Mouse (Mus musculus) MEL (cell line): ENCODE data around the gene Nr5a1.

ENCODE experiments used
- CHD1 ChIP-seq: IDR thresholded peaks from 2 replicates; pipeline ENCODE4 v1.6.1; 2012; ENCODE audit warnings: low read depth, mild to moderate bottlenecking, inconsistent platforms, low read length, improper control_type of control experiment
- CHD2 ChIP-seq: IDR thresholded peaks from 2 replicates; pipeline ENCODE4 v1.6.1; 2011; ENCODE audit warnings: low read length, improper control_type of control experiment
- CTCF ChIP-seq, 3 experiments: IDR thresholded peaks in 2 of 3; conservative IDR thresholded peaks in 1 of 3; 2 replicates each; pipeline ENCODE4 v1.5.1; 2011 to 2012; ENCODE audit warnings: low read length in 3 of 3, low read depth in 2 of 3, mild to moderate bottlenecking in 2 of 3, improper control_type of control experiment in 1 of 3, inconsistent platforms in 1 of 3, mixed read lengths in 1 of 3, moderate library complexity in 1 of 3; ENCODE audit not compliant: control insufficient read depth in 1 of 3, insufficient read depth in 1 of 3, poor library complexity in 1 of 3, severe bottlenecking in 1 of 3
- JUND ChIP-seq: IDR thresholded peaks from 2 replicates; pipeline ENCODE4 v1.6.1; 2011; ENCODE audit warnings: low read depth, mild to moderate bottlenecking, improper control_type of control experiment, low read length
- MXI1 ChIP-seq: IDR thresholded peaks from 2 replicates; pipeline ENCODE4 v1.6.1; 2011; ENCODE audit warnings: mild to moderate bottlenecking, low read depth, low read length, improper control_type of control experiment
- POLR2A ChIP-seq, 2 experiments: IDR thresholded peaks; 2 replicates each; pipeline ENCODE4 v1.6.1; 2011 to 2012; ENCODE audit warnings: low read length in 2 of 2, mild to moderate bottlenecking in 2 of 2, control low read depth in 1 of 2, improper control_type of control experiment in 1 of 2, low read depth in 1 of 2, moderate library complexity in 1 of 2; ENCODE audit not compliant: control insufficient read depth in 1 of 2, insufficient read depth in 1 of 2, poor library complexity in 1 of 2
- POLR2AphosphoS5 ChIP-seq: IDR thresholded peaks from 2 replicates; pipeline ENCODE4 v1.6.1; 2012; ENCODE audit warnings: low read depth, borderline replicate concordance, mild to moderate bottlenecking, inconsistent platforms, low read length, moderate library complexity, mixed read lengths
- RCOR1 ChIP-seq: IDR thresholded peaks from 2 replicates; pipeline ENCODE4 v1.6.1; 2012; ENCODE audit warnings: low read depth, mild to moderate bottlenecking, inconsistent platforms, low read length, improper control_type of control experiment
- UBTF ChIP-seq: IDR thresholded peaks from 2 replicates; pipeline ENCODE4 v1.6.1; 2012; ENCODE audit warnings: low read depth, mild to moderate bottlenecking, inconsistent platforms, low read length, improper control_type of control experiment, moderate library complexity, borderline replicate concordance; ENCODE audit not compliant: insufficient read depth

- no peak for TF ChIP-seq CTCF (IDR thresholded peaks at IDR 0.05 in 2 of 3, conservative IDR thresholded peaks at IDR 0.05 in 1 of 3; ENCODE audit: control insufficient read depth in 1 of 3, insufficient read depth in 1 of 3, low read depth in 2 of 3, low read length in 3 of 3, poor library complexity in 1 of 3, severe bottlenecking in 1 of 3)
- TF ChIP-seq POLR2A (IDR thresholded peaks at IDR 0.05; ENCODE audit: control insufficient read depth in 1 of 2, insufficient read depth in 1 of 2, low read depth in 1 of 2, low read length in 2 of 2, poor library complexity in 1 of 2), result no peak
- TF ChIP-seq JUND, result no peak
- no peak for TF ChIP-seq CHD1
- no peak for TF ChIP-seq CHD2
- no peak for TF ChIP-seq POLR2AphosphoS5
- TF ChIP-seq MXI1, result no peak
- no peak for TF ChIP-seq UBTF
- no peak for TF ChIP-seq RCOR1
These were observed 2.1 kb downstream of the Nr5a1 start for GRCm38 (mm10) chr2:38712076-38712768.
